Mouse (Mus musculus): ENCODE measurements around the gene Fam104a.

- TF ChIP-seq CTCF (IDR thresholded peaks at IDR 0.05; ENCODE audit: insufficient read depth, low read length) (peak; percentile 91), POLR2A (IDR thresholded peaks at IDR 0.05; ENCODE audit: borderline replicate concordance, extremely low read depth, low read depth, low read length) (no peak)
Measured at GRCm38 (mm10) chr11:113648152-113648551, 35.8 kb downstream of the Fam104a start.
